Mouse (Mus musculus) embryonic facial prominence, embryonic 11.5 days (tissue): ENCODE results near the gene Cenps. TPM values are rescaled to one million over a fixed set of nuclear protein-coding genes. Genes with fewer than 3 reads are reported as not detected.

Experiments
- ATAC-seq: fragments of 200-750 bp; cut with Nextera tagmentation; replicated peaks from 2 replicates; pipeline ENCODE4 v1.8.0; 2017; ENCODE audit warnings: low read depth; ENCODE audit not compliant: insufficient number of reproducible peaks, low FRiP score, low TSS enrichment
- DNase-seq: peaks from one replicate; pipeline ENCODE4 v3.0.0-alpha.2; 2015; ENCODE audit warnings: low spot score
- H3K27ac ChIP-seq: fragments of 300-500 bp; sonication (generic); replicated peaks from 2 replicates; pipeline ENCODE4 v1.5.1; 2014; ENCODE audit warnings: mild to moderate bottlenecking, low read depth, low read length, control low read depth
- H3K27me3 ChIP-seq: fragments of 300-500 bp; sonication (generic); 2 replicates; pipeline ENCODE4 v1.6.1; 2014; ENCODE audit warnings: mild to moderate bottlenecking, low read length, moderate library complexity, mixed read lengths; ENCODE audit not compliant: control insufficient read depth, insufficient read depth
- H3K36me3 ChIP-seq: fragments of 300-500 bp; sonication (generic); replicated peaks from 2 replicates; pipeline ENCODE4 v1.6.1; 2014; ENCODE audit warnings: low read depth, mild to moderate bottlenecking, low read length, moderate library complexity, mixed read lengths; ENCODE audit not compliant: control insufficient read depth, insufficient read depth
- H3K4me1 ChIP-seq: fragments of 300-500 bp; sonication (generic); 2 replicates; pipeline ENCODE4 v1.6.1; 2014; ENCODE audit warnings: low read length, mixed read lengths; ENCODE audit not compliant: control insufficient read depth, insufficient read depth
- H3K4me2 ChIP-seq: fragments of 300-500 bp; sonication (generic); 2 replicates; pipeline ENCODE4 v1.6.1; 2014; ENCODE audit warnings: low read depth, mild to moderate bottlenecking, control low read depth, low read length, moderate library complexity
- H3K4me3 ChIP-seq: fragments of 300-500 bp; sonication (generic); 2 replicates; pipeline ENCODE4 v1.5.1; 2014; ENCODE audit warnings: low read depth, low read length, control low read depth
- H3K9ac ChIP-seq: fragments of 300-500 bp; sonication (generic); replicated peaks from 2 replicates; pipeline ENCODE4 v1.6.1; 2014; ENCODE audit warnings: mild to moderate bottlenecking, control low read depth, low read length
- H3K9me3 ChIP-seq: fragments of 300-500 bp; sonication (generic); replicated peaks from 2 replicates; pipeline ENCODE4 v1.6.1; 2016; ENCODE audit warnings: mild to moderate bottlenecking, low read length, inconsistent platforms, mixed read lengths; ENCODE audit not compliant: control insufficient read depth
- whole genome bisulfite sequencing: fragments of 180-500 bp; shearing (Covaris S2); extraction: QIAGEN DNeasy Blood & Tissue Kit; methylation state at CpG from one replicate; pipeline ENCODE4 v1.1.7; 2014; 5-methylcytosine and 5-hydroxymethylcytosine counted together
- polyA plus RNA-seq: library from polyadenylated mRNA; unstranded; fragments of >200 nt; fragmentation: Nextera tagmentation; extraction: Ambion mirVana; gene quantifications from 2 replicates; pipeline ENCODE4 v1.2.1, GENCODE M21; 2014

Gene Cenps
- polyA plus RNA-seq, 1 experiment from 2014 or later: 53.5 TPM

DNA sequence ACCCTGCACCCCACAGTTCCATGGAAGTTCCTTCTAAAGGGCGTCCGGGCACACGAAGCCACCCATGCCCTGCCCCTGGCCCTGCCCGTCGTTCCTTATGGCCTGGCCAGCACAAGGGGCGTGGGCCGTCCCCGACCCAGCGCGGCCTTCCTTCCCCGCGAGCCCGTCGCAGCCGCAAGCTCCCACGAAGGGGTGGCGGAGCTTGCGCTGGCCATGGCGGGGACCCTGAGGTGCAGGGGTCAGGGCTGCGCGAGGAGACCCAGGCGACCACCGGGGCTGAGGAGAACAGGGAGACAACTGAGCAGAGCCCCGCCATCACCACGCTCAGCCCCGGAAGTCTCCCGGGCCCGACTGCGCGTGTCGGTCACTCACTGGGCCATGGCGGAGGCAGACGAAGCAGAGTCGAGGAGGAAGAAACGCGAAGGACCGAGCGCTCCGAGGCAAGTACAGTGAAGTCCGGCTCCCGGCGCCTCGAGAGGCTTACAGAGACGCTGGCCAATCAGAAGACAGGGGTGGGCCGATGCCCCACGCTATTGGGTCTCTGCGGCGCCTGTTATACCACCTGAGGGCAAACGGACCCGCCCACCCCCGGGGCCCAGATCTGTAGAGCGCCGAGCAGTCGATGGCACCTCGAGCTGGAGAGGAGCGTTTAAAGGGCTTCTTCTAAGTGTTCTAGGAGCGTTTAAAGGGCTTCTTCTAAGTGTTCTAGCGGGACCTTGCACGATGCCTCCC, 29.0 kb upstream of the Cenps start, which contains the start of gene Pgd:
Pgd (minus strand) TSS at position 557 of the 732 bp plus-strand sequence.
- Histone ChIP-seq H3K4me1 (peaks cover 2% of the 10 kb centered on the region; the same call in 1 of the 2 replicates), H3K4me2 (peak within 1 kb of the TSS; percentile 76), H3K27ac (peak within 1 kb of the TSS; percentile 70), H3K27me3 (no peaks in the 10 kb centered on the region), H3K9ac (peak within 1 kb of the TSS; percentile 91), H3K36me3 (no peaks in the 10 kb centered on the region; the same call in none of the 2 replicates), H3K9me3 (no peaks in the 10 kb centered on the region), H3K4me3 (peak within 1 kb of the TSS; percentile 93)
- ATAC-seq: peak; percentile 98
- DNase-seq: peak; percentile 98
- under 1% methylated on average over 59 of the region's 59 CpGs for WGBS

GRCm38 (mm10) chr4:149164150-149164549, 26.7 kb upstream of the Cenps start:
- H3K4me2 ChIP-seq: no peak overlapping the region
- H3K27ac ChIP-seq: no peak overlapping the region
- WGBS: 60% methylated on average over 5 of the region's 5 CpGs
- no peak overlapping the region for H3K9ac ChIP-seq
- no peaks in the 10 kb centered on the region for H3K27me3 ChIP-seq
- H3K9me3 ChIP-seq: no peaks in the 10 kb centered on the region
- peaks cover 2% of the 10 kb centered on the region; the same call in 1 of the 2 replicates for H3K4me1 ChIP-seq
- DNase-seq: no peak
- H3K4me3 ChIP-seq: no peak overlapping the region
- H3K36me3 ChIP-seq: no peaks in the 10 kb centered on the region; the same call in none of the 2 replicates
- ATAC-seq: no peak

DNA sequence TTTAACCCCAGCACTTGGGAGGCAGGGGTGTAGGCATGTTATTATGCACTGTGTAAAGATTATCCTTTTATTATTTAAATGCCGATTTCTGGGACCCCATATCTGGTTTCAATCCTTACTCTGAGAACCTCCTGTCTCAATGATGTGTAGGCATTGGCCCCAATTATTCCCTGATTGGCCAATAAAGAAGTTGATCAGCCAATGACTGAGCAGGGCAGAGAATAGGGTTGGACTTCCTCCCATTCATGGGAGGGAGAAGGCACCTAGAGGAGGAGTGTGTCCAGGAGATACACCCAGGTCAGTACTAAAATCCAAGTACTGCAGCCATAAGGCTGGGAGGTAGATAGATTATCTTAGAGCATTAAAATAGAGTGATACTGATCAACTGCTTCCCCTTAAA, 25.8 kb upstream of the Cenps start:
- DNase-seq (no peak), ATAC-seq (no peak)
- Histone ChIP-seq H3K27ac (no peak overlapping the region), H3K27me3 (no peaks in the 10 kb centered on the region), H3K9ac (no peak overlapping the region), H3K9me3 (no peaks in the 10 kb centered on the region), H3K4me1 (peaks cover 2% of the 10 kb centered on the region; the same call in 1 of the 2 replicates), H3K4me2 (no peak overlapping the region), H3K36me3 (no peaks in the 10 kb centered on the region; the same call in none of the 2 replicates), H3K4me3 (no peak overlapping the region)
- WGBS: 63% methylated on average over 1 of the region's 1 CpGs

DNA sequence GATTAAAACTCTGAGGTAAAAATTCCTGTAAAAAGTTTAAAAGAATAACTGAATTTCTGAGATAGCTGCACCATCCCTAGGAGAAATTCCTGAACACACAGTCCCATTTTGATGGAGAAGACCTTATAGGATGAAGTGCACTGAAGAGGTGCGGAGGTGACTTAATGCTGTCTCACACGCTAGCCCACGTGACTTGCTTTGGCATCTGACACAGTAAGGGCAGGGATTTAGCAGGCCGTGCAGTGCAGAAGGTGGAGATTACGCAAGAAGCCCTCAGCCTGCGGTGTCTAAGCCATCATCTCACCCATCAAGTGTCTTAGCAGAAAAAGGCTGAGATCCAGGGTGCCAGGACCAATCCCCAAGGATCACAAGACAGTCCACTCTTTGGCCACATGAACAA, 23.7 kb upstream of the Cenps start:
- H3K27ac ChIP-seq: no peak overlapping the region
- DNase-seq (no peak), ATAC-seq (no peak)
- WGBS: 88% methylated on average over 6 of the region's 6 CpGs
- no peaks in the 10 kb centered on the region for H3K4me1 ChIP-seq
- no peaks in the 10 kb centered on the region for H3K27me3 ChIP-seq
- H3K9ac ChIP-seq: no peak overlapping the region
- H3K36me3 ChIP-seq: no peaks in the 10 kb centered on the region; the same call in none of the 2 replicates
- H3K9me3 ChIP-seq: no peaks in the 10 kb centered on the region
- no peak overlapping the region for H3K4me3 ChIP-seq
- H3K4me2 ChIP-seq: no peak overlapping the region

- no peak overlapping the region for H3K4me2 ChIP-seq
- no peaks in the 10 kb centered on the region for H3K27me3 ChIP-seq
- H3K9ac ChIP-seq: no peak overlapping the region
- H3K9me3 ChIP-seq: no peaks in the 10 kb centered on the region
- DNase-seq (no peak), ATAC-seq (no peak)
- peaks cover 3% of the 10 kb centered on the region for H3K36me3 ChIP-seq
- WGBS: 87% methylated on average over 13 of the region's 13 CpGs
- no peak overlapping the region for H3K4me3 ChIP-seq
- no peaks in the 10 kb centered on the region for H3K4me1 ChIP-seq
- no peak overlapping the region for H3K27ac ChIP-seq
Measured at GRCm38 (mm10) chr4:149159891-149160290, 22.5 kb upstream of the Cenps start.

GRCm38 (mm10) chr4:149159203-149159602, 21.8 kb upstream of the Cenps start:
- H3K36me3 ChIP-seq: peaks cover 3% of the 10 kb centered on the region
- no peak overlapping the region for H3K4me3 ChIP-seq
- H3K4me1 ChIP-seq: no peaks in the 10 kb centered on the region
- H3K4me2 ChIP-seq: no peak overlapping the region
- no peaks in the 10 kb centered on the region for H3K9me3 ChIP-seq
- no peak overlapping the region for H3K9ac ChIP-seq
- ATAC-seq (no peak), DNase-seq (no peak)
- WGBS: 88% methylated on average over 2 of the region's 2 CpGs
- no peak overlapping the region for H3K27ac ChIP-seq
- H3K27me3 ChIP-seq: no peaks in the 10 kb centered on the region

DNA sequence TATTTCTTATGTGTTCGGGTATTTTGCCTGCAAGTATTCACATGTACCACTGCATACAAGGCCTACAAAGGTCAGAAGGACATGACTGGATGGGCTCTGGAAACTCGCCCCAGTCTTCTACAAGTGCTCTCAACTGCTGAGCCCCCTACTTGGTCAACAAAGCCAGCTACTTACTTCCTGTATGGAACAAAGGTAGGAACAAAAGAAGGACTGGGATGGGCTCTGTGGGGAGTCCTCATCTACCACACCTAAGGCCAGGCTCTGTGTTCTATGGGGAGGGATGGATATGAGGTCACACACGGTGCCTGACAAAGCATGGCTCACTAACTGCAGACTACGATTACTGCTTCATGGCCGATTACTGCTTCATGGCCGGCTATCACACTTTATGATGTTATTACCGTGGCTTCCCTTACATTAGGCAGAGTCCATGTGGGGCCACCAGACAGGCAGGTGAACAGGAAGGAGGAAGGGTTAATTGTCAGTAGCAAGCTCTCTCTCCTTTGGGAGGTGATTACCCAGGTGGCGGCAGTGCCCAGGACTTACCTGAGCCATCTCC, 20.1 kb upstream of the Cenps start:
- no peak for DNase-seq
- no peak overlapping the region for H3K9ac ChIP-seq
- no peak overlapping the region for H3K4me2 ChIP-seq
- no peak for ATAC-seq
- 95% methylated on average over 8 of the region's 8 CpGs for WGBS
- peaks cover 13% of the 10 kb centered on the region for H3K36me3 ChIP-seq
- no peak overlapping the region for H3K4me3 ChIP-seq
- H3K4me1 ChIP-seq: no peaks in the 10 kb centered on the region
- H3K27ac ChIP-seq: no peak overlapping the region
- no peaks in the 10 kb centered on the region for H3K27me3 ChIP-seq
- no peaks in the 10 kb centered on the region for H3K9me3 ChIP-seq

DNA sequence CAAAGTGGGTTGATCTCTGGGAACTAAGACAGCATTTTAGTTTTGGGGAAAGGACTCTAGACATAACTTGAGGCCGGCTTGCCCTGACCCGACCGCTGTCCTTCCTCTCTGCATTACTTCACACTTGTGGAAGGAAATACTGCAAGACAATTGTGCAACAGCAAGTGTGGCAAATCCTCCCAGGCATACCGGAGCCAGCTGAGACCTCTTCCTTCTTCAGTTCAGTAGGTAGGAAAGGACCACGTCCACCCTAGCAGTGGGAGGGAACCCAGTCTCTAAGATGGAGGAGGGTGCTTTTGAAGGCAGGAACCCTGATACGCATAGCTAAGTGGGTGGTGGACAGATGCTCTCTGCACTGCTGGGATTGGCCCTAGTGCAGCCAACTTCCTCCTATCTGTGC, 18.3 kb upstream of the Cenps start:
- WGBS: 94% methylated on average over 6 of the region's 6 CpGs
- ATAC-seq: no peak
- H3K9me3 ChIP-seq: no peaks in the 10 kb centered on the region
- no peak overlapping the region for H3K27ac ChIP-seq
- H3K4me1 ChIP-seq: no peaks in the 10 kb centered on the region
- peaks cover 14% of the 10 kb centered on the region for H3K36me3 ChIP-seq
- no peak for DNase-seq
- no peak overlapping the region for H3K9ac ChIP-seq
- H3K4me2 ChIP-seq: no peak overlapping the region
- no peaks in the 10 kb centered on the region for H3K27me3 ChIP-seq
- no peak overlapping the region for H3K4me3 ChIP-seq
